Mouse (Mus musculus): ENCODE data around the gene Krt81.

Krt81 gene

GRCm38 (mm10) chr15:101463651-101464050, at the start of gene Krt81:
Krt81 (minus strand) TSS chr15:101463751.
- no peak for DNase-seq (ENCODE audit: low read depth, low spot score)

GRCm38 (mm10) chr15:101508247-101508646, 44.7 kb upstream of the Krt81 start:
- no peak for DNase-seq (ENCODE audit: low read depth, low spot score)

DNA sequence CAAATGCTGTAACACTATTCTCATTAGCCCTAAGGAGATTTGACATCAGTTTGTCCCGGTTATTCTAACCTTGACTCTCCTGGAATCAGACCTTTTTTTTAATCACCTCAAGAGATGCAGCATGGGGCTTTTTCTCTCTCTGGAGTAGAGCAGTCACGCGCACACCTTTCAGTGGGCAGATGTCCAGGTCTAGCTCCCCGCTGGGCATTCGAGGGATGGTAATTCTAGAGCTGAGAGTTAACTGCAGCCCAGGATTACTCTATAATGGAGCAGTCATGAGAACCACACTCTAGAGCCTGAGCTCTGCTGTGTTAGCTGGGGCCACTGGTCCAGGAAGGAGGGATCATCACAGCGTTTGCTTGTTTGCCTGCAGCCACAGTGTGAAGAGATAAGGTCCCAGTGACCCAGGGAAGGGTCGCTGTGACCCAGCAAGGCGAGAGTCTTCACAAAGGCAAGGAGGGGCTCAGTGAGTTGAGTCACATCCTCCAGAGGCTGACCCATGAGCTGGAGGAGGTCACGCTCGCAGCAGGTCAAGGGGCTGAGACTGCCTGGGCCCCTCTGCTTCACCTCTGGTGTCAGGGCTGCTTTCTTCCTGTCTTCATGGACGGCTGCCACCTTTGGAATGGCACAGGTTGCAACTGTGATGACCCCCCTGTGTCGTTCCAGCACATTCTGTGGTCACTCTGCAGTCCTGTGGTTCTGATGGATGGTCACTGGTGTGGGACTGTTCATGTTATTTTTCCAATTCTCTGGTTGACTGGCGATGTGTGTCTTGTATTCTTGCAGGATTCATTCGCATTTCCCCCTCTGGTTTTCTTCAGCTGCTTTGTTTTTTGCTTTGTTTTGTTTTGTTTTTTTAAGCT, 43.6 kb upstream of the Krt81 start:
- no peak for DNase-seq (ENCODE audit: low read depth, low spot score)

- no peak for DNase-seq (ENCODE audit: low read depth, low spot score)
Measured at GRCm38 (mm10) chr15:101497181-101497580, 33.6 kb upstream of the Krt81 start.

GRCm38 (mm10) chr15:101495266-101495665, 31.7 kb upstream of the Krt81 start:
- no peak for DNase-seq (ENCODE audit: low read depth, low spot score)

GRCm38 (mm10) chr15:101494203-101494602, 30.7 kb upstream of the Krt81 start:
- no peak for DNase-seq (ENCODE audit: low read depth, low spot score)

DNA sequence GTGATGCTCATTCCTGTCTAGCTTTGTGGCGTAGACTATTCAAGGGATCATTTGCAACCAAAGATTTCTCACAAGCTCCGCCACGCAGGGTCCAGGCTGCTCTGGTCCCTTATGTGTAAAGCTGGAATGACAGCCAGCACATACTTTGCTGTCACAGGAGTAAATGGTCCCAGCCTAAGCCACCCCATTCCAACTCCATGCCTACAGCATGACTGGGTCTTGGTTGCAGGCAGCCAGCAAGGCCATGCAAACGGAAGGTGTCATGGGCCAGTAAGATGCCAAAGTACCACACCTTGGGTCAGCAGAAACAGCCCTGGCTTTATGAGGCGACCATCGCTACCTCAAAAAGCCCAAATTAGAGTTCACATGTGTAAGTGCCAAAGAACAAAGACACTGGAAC, 30.2 kb upstream of the Krt81 start:
- no peak for DNase-seq (ENCODE audit: low read depth, low spot score)

DNA sequence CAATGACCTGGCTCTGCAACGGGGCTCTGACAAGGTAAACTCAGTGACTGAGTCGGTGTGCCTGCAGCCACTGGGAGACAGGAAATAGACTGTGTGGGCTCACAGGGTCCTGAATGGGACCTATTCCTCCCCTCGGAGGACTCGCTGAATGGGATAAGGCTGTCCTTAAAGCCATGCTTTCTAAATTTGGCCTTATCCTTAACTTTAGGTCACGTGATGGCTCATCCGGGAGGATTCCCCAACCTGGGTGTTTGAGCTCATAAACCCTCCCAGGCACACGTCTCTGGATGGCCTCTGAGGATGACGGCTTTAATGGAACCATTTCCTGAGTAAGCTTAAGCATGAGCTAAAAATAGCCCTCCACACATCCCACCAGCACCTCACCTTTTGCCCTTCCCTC, 29.2 kb upstream of the Krt81 start:
- DNase-seq (ENCODE audit: low read depth, low spot score), result no peak

- DNase-seq (ENCODE audit: low read depth, low spot score), result no peak
Measured at GRCm38 (mm10) chr15:101491431-101491830, 27.9 kb upstream of the Krt81 start, which contains the start of gene Krt83. Krt83 (minus strand) TSS chr15:101491512.

GRCm38 (mm10) chr15:101485911-101486635, 22.5 kb upstream of the Krt81 start:
- DNase-seq (ENCODE audit: low read depth, low spot score), result no peak

- DNase-seq (ENCODE audit: low read depth, low spot score), result no peak
Measured at GRCm38 (mm10) chr15:101484939-101485338, 21.4 kb upstream of the Krt81 start.

DNA sequence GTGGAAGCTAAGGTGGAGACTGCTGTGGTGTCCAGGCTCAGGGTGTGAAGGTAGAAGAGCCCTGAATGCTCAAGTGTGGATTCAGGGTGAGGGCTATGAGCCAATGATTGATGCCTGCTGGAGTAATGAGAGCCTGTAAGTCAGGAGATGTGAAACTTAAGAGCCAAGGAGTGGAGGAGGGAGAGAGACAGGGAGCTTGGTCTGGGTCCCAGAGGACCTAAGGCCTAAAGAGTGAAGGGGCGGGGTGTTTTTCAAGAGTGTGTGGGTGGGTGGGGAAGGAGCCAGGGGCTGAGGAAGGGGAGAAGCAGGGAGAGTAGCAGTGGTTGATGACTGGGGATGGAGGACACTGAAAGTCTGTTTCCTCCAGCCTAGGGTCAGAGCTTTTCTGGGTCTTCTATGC, 20.1 kb upstream of the Krt81 start:
- DNase-seq (ENCODE audit: low read depth, low spot score), result no peak

GRCm38 (mm10) chr15:101482056-101482455, 18.5 kb upstream of the Krt81 start:
- no peak for DNase-seq (ENCODE audit: low read depth, low spot score)

GRCm38 (mm10) chr15:101479666-101480060, 16.1 kb upstream of the Krt81 start:
- DNase-seq (ENCODE audit: low read depth, low spot score), result no peak

GRCm38 (mm10) chr15:101479007-101479665, 15.6 kb upstream of the Krt81 start:
- no peak for DNase-seq (ENCODE audit: low read depth, low spot score)

DNA sequence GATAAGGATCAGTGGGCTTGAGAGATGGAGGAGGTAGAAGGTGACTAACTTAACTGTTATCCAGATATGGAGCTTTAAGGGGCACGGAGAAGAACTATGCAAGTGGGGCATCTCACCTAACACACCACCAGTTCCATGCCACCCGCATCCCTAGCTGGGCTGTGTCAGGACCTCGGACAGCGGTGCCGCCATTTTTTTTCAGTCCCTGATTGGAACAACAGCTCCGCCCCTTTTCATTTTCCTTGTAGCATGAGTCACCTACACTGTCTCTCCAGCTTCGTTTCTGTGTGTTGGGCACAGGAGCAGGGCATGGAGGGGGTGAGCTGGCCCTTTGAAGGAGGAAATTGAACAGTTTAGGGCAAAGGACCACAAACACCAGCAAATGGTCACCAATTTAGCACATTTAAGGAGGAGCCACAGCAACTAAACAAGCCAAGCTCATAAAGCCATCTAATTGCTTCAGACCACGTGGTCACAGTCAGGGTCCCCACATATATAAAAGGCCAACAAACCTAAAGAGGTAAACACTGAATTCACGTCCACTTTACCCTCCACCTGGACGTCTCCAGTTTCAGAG, 9.5 kb upstream of the Krt81 start, which contains the start of gene Krt86:
Gene Krt86 (plus strand): TSS at position 527 of the 577 bp plus-strand sequence.
- DNase-seq (ENCODE audit: low read depth, low spot score), result no peak

DNA sequence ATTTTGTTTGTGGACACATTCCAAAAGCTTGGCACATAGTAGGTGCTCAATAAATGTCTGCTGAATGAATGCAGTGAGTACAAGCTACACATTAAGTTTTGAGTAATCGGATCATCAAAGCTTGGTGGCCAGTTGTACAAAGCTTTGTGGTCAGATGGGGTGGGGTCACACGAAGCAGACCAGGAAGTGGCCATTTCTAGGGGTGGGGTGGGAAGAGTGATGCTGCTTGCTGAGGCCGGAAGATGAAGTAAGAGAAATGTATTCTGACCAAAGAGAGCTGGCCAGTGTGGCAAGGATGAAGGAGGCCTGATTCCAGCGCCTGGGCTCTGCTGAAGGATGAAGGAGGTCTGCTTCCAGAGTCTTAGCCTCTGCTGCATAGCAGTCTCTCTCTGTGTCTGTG, 5.5 kb upstream of the Krt81 start:
- no peak for DNase-seq (ENCODE audit: low read depth, low spot score)

DNA sequence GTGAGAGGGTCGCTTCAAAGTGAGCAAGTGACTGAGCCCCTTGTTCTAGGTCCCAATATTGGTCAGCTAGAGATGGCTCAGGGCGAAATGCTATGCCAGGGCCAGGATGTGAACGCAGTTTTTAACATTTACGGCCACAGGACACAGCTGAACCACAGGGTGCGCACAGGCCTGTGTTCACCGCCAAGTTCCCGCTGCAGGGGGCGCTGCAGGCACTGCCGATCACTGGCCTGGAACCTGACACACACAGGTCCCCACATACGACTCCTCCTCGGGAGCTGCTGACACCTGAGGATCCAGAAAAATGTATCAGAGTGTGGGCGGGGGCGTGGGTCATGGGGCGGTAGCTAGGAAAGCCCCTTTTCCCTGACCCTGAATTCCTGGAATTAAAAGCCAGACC, 4.3 kb downstream of the Krt81 start:
- DNase-seq (ENCODE audit: low read depth, low spot score), result no peak

DNA sequence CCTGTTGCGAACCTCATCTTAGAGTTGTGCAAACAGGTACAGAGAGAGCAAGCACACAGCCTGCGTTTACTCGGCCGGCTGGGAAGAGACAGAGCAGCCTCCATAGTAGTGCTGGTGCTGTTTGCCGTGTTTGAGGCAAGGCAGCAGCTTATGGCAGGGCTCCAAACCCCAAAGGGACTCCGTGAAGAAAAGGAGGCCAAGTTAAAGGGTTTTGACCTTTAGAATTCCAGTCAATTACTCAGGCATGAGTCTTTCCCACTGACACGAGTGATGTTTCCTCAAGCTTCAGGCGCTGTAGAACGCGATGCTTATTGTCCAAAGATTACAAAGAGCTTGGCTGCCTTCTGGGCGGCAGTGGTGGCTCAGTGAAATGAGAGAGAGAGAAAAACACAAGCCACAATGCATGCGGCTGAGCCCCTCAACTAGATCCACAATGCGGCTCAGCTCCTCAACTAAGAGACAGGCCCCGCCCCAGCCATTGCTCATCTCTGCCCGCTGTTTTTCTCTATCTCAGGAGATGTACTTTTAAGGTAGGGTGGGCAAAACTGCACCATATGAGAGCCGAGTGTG, 5.1 kb downstream of the Krt81 start:
- no peak for DNase-seq (ENCODE audit: low read depth, low spot score)

- DNase-seq (ENCODE audit: low read depth, low spot score), result no peak
Measured at GRCm38 (mm10) chr15:101455891-101456290, 7.7 kb downstream of the Krt81 start.

- no peak for DNase-seq (ENCODE audit: low read depth, low spot score)
Measured at GRCm38 (mm10) chr15:101455292-101455691, 8.3 kb downstream of the Krt81 start.

- DNase-seq (ENCODE audit: low read depth, low spot score), result no peak
Measured at GRCm38 (mm10) chr15:101454774-101455173, 8.8 kb downstream of the Krt81 start.

All from retina, postnatal 7 days (tissue).